25 mouse cellular contexts compared by ENCODE assay signal in genomic region chr8:45829985-45830548, GRCm38 (mm10). TPM values are rescaled to one million over a fixed set of nuclear protein-coding genes. Genes with fewer than 3 reads are reported as not detected.
DNase-seq lines count a peak whose midpoint lies in the region; ATAC-seq and TF ChIP-seq lines count a peak whose summit lies in the region.
"Had no signal": no experiment of that assay in that cellular context is flagged by ENCODE, and none has a peak within 500 bp of the region (broad histone marks: within the 10 kb centered on the region; RNA-seq: fewer than 3 reads in every experiment).

No protein-coding gene starts in this region.

- no peak overlapping the region for H3K9ac ChIP-seq in heart, embryonic 16.5 days (ENCODE audit: low read length)
- no peak overlapping the region for H3K9ac ChIP-seq in heart, embryonic 12.5 days
- no peak overlapping the region for H3K9ac ChIP-seq in midbrain, embryonic 11.5 days (ENCODE audit: low read length)
- H3K9ac ChIP-seq in midbrain, embryonic 14.5 days (replicated peaks; ENCODE audit: low read length): no peak overlapping the region
- H3K9ac ChIP-seq in stomach, postnatal 0 days (ENCODE audit: low read length): no peak overlapping the region
- H3K9ac ChIP-seq: forebrain, postnatal 0 days; hindbrain, embryonic 14.5 days; liver, postnatal 0 days had no signal

- no peak for TF ChIP-seq EP300 in stomach, postnatal 0 days (optimal IDR thresholded peaks at IDR 0.05)

- no peaks in the 10 kb centered on the region for H3K27me3 ChIP-seq in heart, embryonic 16.5 days (ENCODE audit: control insufficient read depth, insufficient read depth, low read length)
- no peaks in the 10 kb centered on the region for H3K27me3 ChIP-seq in heart, embryonic 12.5 days (replicated peaks)
- no peaks in the 10 kb centered on the region for H3K27me3 ChIP-seq in midbrain, embryonic 11.5 days (ENCODE audit: control insufficient read depth, insufficient read depth, low read length)
- H3K27me3 ChIP-seq in midbrain, embryonic 14.5 days (ENCODE audit: control insufficient read depth, insufficient read depth, low read length): no peaks in the 10 kb centered on the region
- H3K27me3 ChIP-seq in stomach, postnatal 0 days (ENCODE audit: control insufficient read depth, insufficient read depth, low read length): no peaks in the 10 kb centered on the region

- DNase-seq in gastrocnemius, adult 8-10 months (ENCODE audit: low spot score in 2 of 2): peak; percentile 47 to 58
- no peak for DNase-seq in gastrocnemius, postnatal 14 days
- peak; percentile 6 for DNase-seq in midbrain, embryonic 11.5 days (ENCODE audit: low spot score, missing footprints)
- no peak for DNase-seq in midbrain, embryonic 14.5 days
- DNase-seq in stomach, postnatal 0 days (ENCODE audit: low spot score): no peak
- DNase-seq in ovary, adult 18-20 months (ENCODE audit: low spot score): no peak
- DNase-seq: adrenal gland, adult 2 months; B cell, adult 2 months; cerebellum, adult 11-12 months; cerebellum, postnatal 10 days; forebrain, postnatal 0 days; kidney, adult 18-20 months; left cerebral cortex, postnatal 4 days; liver, postnatal 0 days; right cerebral cortex, postnatal 14 days; spleen, adult 18-20 months; thymus, postnatal 14 days had no signal

- ATAC-seq in heart, embryonic 16.5 days (replicated peaks; ENCODE audit: extremely low read depth, insufficient read depth, low FRiP score): no peak
- no peak for ATAC-seq in heart, embryonic 12.5 days (ENCODE audit: insufficient number of reproducible peaks, low FRiP score)
- ATAC-seq in midbrain, embryonic 11.5 days (ENCODE audit: low FRiP score): no peak
- ATAC-seq in midbrain, embryonic 14.5 days (ENCODE audit: low FRiP score, low TSS enrichment): no peak
- 0 out of 2 replicates have a peak, but pooled peaks have one; percentile 21 for ATAC-seq in stomach, postnatal 0 days (ENCODE audit: low FRiP score, low TSS enrichment)
- ATAC-seq: forebrain, postnatal 0 days; inflammation-experienced regulatory T-cells, adult 6 months; liver, postnatal 0 days had no signal

- no peaks in the 10 kb centered on the region for H3K9me3 ChIP-seq in heart, embryonic 16.5 days (replicated peaks; ENCODE audit: control insufficient read depth, low read length)
- H3K9me3 ChIP-seq in heart, embryonic 12.5 days (replicated peaks): no peaks in the 10 kb centered on the region
- H3K9me3 ChIP-seq in midbrain, embryonic 11.5 days (ENCODE audit: control insufficient read depth, low read length): no peaks in the 10 kb centered on the region
- H3K9me3 ChIP-seq in midbrain, embryonic 14.5 days (ENCODE audit: control insufficient read depth, low read length): no peaks in the 10 kb centered on the region
- H3K9me3 ChIP-seq in stomach, postnatal 0 days (ENCODE audit: control insufficient read depth, low read length): no peaks in the 10 kb centered on the region

- H3K4me2 ChIP-seq in heart, embryonic 16.5 days (ENCODE audit: low read depth, low read length): no peak overlapping the region
- H3K4me2 ChIP-seq in heart, embryonic 12.5 days: no peak overlapping the region
- no peak overlapping the region for H3K4me2 ChIP-seq in midbrain, embryonic 11.5 days
- no peak overlapping the region for H3K4me2 ChIP-seq in midbrain, embryonic 14.5 days (ENCODE audit: low read length)
- H3K4me2 ChIP-seq in stomach, postnatal 0 days (replicated peaks; ENCODE audit: low read depth): no peak overlapping the region
- H3K4me2 ChIP-seq: hindbrain, embryonic 14.5 days; liver, embryonic 11.5 days had no signal

- WGBS in heart, embryonic 16.5 days: 75% methylated on average over 2 of the region's 2 CpGs
- 78% methylated on average over 2 of the region's 2 CpGs for WGBS in heart, embryonic 12.5 days
- WGBS in midbrain, embryonic 11.5 days: 88% methylated on average over 2 of the region's 2 CpGs
- WGBS in midbrain, embryonic 14.5 days: 91% methylated on average over 2 of the region's 2 CpGs
- 74% methylated on average over 2 of the region's 2 CpGs for WGBS in stomach, postnatal 0 days

- intact Hi-C loops in gastrocnemius, postnatal 14 days (cut with DNase I; ENCODE audit: low total_unique reads): loop anchor here (10.0 kb wide), 1 partner anchor 55 kb away; the partner anchor contains the start of gene Pdlim3

- TF ChIP-seq CTCF in stomach, postnatal 0 days (IDR thresholded peaks at IDR 0.05; ENCODE audit: low read depth): no peak

- no peak overlapping the region for H3K4me3 ChIP-seq in heart, embryonic 16.5 days (ENCODE audit: low read length)
- no peak overlapping the region for H3K4me3 ChIP-seq in heart, embryonic 12.5 days
- no peak overlapping the region for H3K4me3 ChIP-seq in midbrain, embryonic 11.5 days (ENCODE audit: low read depth, low read length)
- no peak overlapping the region for H3K4me3 ChIP-seq in midbrain, embryonic 14.5 days (replicated peaks; ENCODE audit: low read depth, low read length)
- no peak overlapping the region for H3K4me3 ChIP-seq in stomach, postnatal 0 days (ENCODE audit: low read depth, low read length)

- H3K4me1 ChIP-seq in heart, embryonic 16.5 days (ENCODE audit: control insufficient read depth, insufficient read depth, low read length): no peaks in the 10 kb centered on the region
- peaks cover 2% of the 10 kb centered on the region; the same call in 1 of the 2 replicates for H3K4me1 ChIP-seq in heart, embryonic 12.5 days (replicated peaks)
- H3K4me1 ChIP-seq in midbrain, embryonic 11.5 days (ENCODE audit: control insufficient read depth, insufficient read depth, low read length): no peaks in the 10 kb centered on the region
- H3K4me1 ChIP-seq in midbrain, embryonic 14.5 days (ENCODE audit: control insufficient read depth, insufficient read depth, low read length): no peaks in the 10 kb centered on the region
- H3K4me1 ChIP-seq in stomach, postnatal 0 days (replicated peaks; ENCODE audit: control insufficient read depth, insufficient read depth): no peaks in the 10 kb centered on the region

- peak overlapping the region; percentile 0; the same call in 1 of the 2 replicates for H3K27ac ChIP-seq in heart, embryonic 16.5 days (ENCODE audit: low read length)
- no peak overlapping the region for H3K27ac ChIP-seq in heart, embryonic 12.5 days (ENCODE audit: poor library complexity, severe bottlenecking)
- H3K27ac ChIP-seq in midbrain, embryonic 11.5 days (ENCODE audit: low read depth, low read length): no peak overlapping the region
- H3K27ac ChIP-seq in midbrain, embryonic 14.5 days (replicated peaks; ENCODE audit: low read depth, low read length): no peak overlapping the region
- H3K27ac ChIP-seq in stomach, postnatal 0 days (replicated peaks): no peak overlapping the region
- H3K27ac ChIP-seq: hindbrain, embryonic 14.5 days; kidney, postnatal 0 days; macrophage had no signal

- H3K36me3 ChIP-seq in heart, embryonic 16.5 days (ENCODE audit: control insufficient read depth, insufficient read depth): peaks cover 14% of the 10 kb centered on the region; the same call in 1 of the 2 replicates
- H3K36me3 ChIP-seq in heart, embryonic 12.5 days: peaks cover 18% of the 10 kb centered on the region
- H3K36me3 ChIP-seq in midbrain, embryonic 11.5 days (ENCODE audit: control insufficient read depth, insufficient read depth, low read length): no peaks in the 10 kb centered on the region
- H3K36me3 ChIP-seq in midbrain, embryonic 14.5 days (ENCODE audit: control insufficient read depth, insufficient read depth, low read length): peaks cover 14% of the 10 kb centered on the region
- H3K36me3 ChIP-seq in stomach, postnatal 0 days (ENCODE audit: control insufficient read depth, insufficient read depth, low read length): no peaks in the 10 kb centered on the region

RNA-seq across cellular contexts. Expression of gene Pdlim3, which starts 55.2 kb away (rescaled TPM):
- 100 to 1,000 TPM; 733 to 955 (median 812) TPM for total RNA-seq in gastrocnemius, adult 8-10 months (2022)
- total RNA-seq in gastrocnemius, postnatal 14 days (2021): 100 to 1,000 TPM; 440 to 576 TPM
- polyA plus RNA-seq in heart, embryonic 16.5 days (2015; fragmentation: Nextera tagmentation; extraction: Ambion mirVana): 148 and 158 TPM in 2 replicates
- 336 and 344 TPM in 2 replicates for polyA plus RNA-seq in heart, embryonic 12.5 days (2016; fragmentation: Nextera tagmentation; extraction: Ambion mirVana)
- polyA plus RNA-seq in midbrain, embryonic 11.5 days (2014; fragmentation: Nextera tagmentation; extraction: Ambion mirVana): 34.4 and 42.2 TPM in 2 replicates
- polyA plus RNA-seq in midbrain, embryonic 14.5 days (2014; fragmentation: Nextera tagmentation; extraction: Ambion mirVana): 30.5 and 30.7 TPM in 2 replicates
- polyA plus RNA-seq in stomach, postnatal 0 days (2015; fragmentation: Nextera tagmentation; extraction: Ambion mirVana): 253 and 256 TPM in 2 replicates
- total RNA-seq: MEL had no signal
- polyA plus RNA-seq: inflammation-experienced regulatory T-cells, adult 6 months; macrophage had no signal

Comparison
In these comparisons a context has a peak if more than half of its experiments do, and no peak if none do; other contexts are left out.
1. DNase-seq: peak in gastrocnemius, adult 8-10 months (2 of 2) and midbrain, embryonic 11.5 days (single experiment); none in gastrocnemius, postnatal 14 days (single experiment), midbrain, embryonic 14.5 days (single experiment), stomach, postnatal 0 days (single experiment) and ovary, adult 18-20 months (single experiment).